Mouse (Mus musculus) hindbrain, embryonic 16.5 days (tissue): Measurements from ENCODE around the gene Gatad2a. TPM values are rescaled to one million over a fixed set of nuclear protein-coding genes. Genes with fewer than 3 reads are reported as not detected.

ENCODE experiments used
- ATAC-seq: fragments of 200-750 bp; cut with Nextera tagmentation; 2 replicates; pipeline ENCODE4 v1.8.0; 2017; ENCODE audit warnings: moderate TSS enrichment, moderate library complexity
- H3K27ac ChIP-seq: fragments of 300-500 bp; sonication (generic); 2 replicates; pipeline ENCODE4 v1.5.1; 2014; ENCODE audit warnings: low read depth, mild to moderate bottlenecking, control low read depth, low read length, moderate library complexity
- H3K27me3 ChIP-seq: fragments of 300-500 bp; sonication (generic); replicated peaks from 2 replicates; pipeline ENCODE4 v1.6.1; 2014; ENCODE audit warnings: low read length; ENCODE audit not compliant: control insufficient read depth, insufficient read depth
- H3K36me3 ChIP-seq: fragments of 300-500 bp; sonication (generic); 2 replicates; pipeline ENCODE4 v1.6.1; 2014; ENCODE audit warnings: mild to moderate bottlenecking, low read length, moderate library complexity, mixed read lengths; ENCODE audit not compliant: control insufficient read depth, insufficient read depth
- H3K4me1 ChIP-seq: fragments of 300-500 bp; sonication (generic); 2 replicates; pipeline ENCODE4 v1.6.1; 2014; ENCODE audit warnings: low read depth, low read length; ENCODE audit not compliant: control insufficient read depth, insufficient read depth
- H3K4me2 ChIP-seq: fragments of 300-500 bp; sonication (generic); 2 replicates; pipeline ENCODE4 v1.6.1; 2014; ENCODE audit warnings: mild to moderate bottlenecking, low read length, control low read depth, moderate library complexity
- H3K4me3 ChIP-seq: fragments of 300-500 bp; sonication (generic); 2 replicates; pipeline ENCODE4 v1.5.1; 2014; ENCODE audit warnings: mild to moderate bottlenecking, low read length, control low read depth, moderate library complexity
- H3K9ac ChIP-seq: fragments of 300-500 bp; sonication (generic); 2 replicates; pipeline ENCODE4 v1.6.1; 2014; ENCODE audit warnings: low read depth, mild to moderate bottlenecking, control low read depth, low read length, moderate library complexity
- H3K9me3 ChIP-seq: fragments of 300-500 bp; sonication (generic); 2 replicates; pipeline ENCODE4 v1.6.1; 2014; ENCODE audit warnings: mild to moderate bottlenecking, low read length, moderate library complexity; ENCODE audit not compliant: control insufficient read depth
- WGBS: fragments of 180-500 bp; shearing (Covaris S2); extraction: QIAGEN DNeasy Blood & Tissue Kit; methylation state at CpG from one replicate; pipeline ENCODE4 v1.1.7; 2014; 5-methylcytosine and 5-hydroxymethylcytosine counted together
- polyA plus RNA-seq: library from polyadenylated mRNA; unstranded; fragments of >200 nt; fragmentation: Nextera tagmentation; extraction: Ambion mirVana; gene quantifications from 2 replicates; pipeline ENCODE4 v1.2.1, GENCODE M21; 2015

Gene Gatad2a
- polyA plus RNA-seq, 1 experiment from 2014 or later = 13.9 TPM

DNA sequence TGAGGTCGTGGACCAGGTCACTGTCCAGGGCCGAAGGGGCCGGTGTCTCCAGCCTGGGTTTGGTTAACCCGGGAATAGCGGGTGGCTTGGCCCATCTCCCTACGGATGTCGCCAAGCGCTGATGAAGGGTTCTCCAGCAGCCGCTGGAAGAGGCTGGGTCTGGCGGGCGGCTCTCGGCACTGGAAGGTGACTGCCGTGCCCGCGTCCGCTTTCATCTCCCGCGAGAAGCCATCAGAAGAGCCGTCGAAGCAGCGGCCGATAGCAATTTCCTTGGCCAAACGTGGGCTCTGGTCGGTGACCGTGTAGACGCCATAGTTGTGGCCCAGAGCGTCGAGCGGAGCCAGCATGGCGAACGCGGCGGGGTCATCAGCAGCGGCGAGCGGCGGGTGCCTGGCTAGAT is 115.3 kb downstream of the Gatad2a start:
- peak overlapping the region; percentile 32; the same call in 1 of the 2 replicates for H3K9ac ChIP-seq
- peak overlapping the region; percentile 47 for H3K4me3 ChIP-seq
- peaks cover 7% of the 10 kb centered on the region; the same call in 1 of the 2 replicates for H3K4me1 ChIP-seq
- H3K9me3 ChIP-seq = no peaks in the 10 kb centered on the region; the same call in 1 of the 2 replicates
- no peaks in the 10 kb centered on the region for H3K36me3 ChIP-seq
- WGBS = 9% methylated on average over 37 of the region's 37 CpGs
- H3K27me3 ChIP-seq = peaks cover 65% of the 10 kb centered on the region
- H3K4me2 ChIP-seq = peak overlapping the region; percentile 56
- no peak for ATAC-seq
- H3K27ac ChIP-seq = no peak overlapping the region

DNA sequence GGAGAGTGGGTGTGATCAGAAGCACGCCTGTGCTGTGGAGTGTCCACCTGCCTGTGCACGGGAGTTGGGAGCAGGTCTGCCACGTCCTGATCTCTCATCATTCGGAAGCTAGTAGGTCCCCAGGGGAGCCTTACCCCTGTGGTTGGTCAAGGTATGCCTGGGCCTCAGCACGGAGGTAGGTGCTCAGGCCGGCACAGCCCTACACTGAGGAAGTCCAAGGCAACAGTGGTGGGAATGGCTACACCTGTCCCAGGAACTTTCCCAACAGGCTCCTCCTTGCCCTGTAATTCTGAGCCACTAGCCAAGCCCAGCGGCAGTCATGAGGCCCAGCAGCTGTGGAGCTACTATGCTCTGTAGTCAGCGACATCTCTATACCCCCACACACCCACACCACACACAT is 116.5 kb downstream of the Gatad2a start:
- no peak overlapping the region for H3K9ac ChIP-seq
- no peaks in the 10 kb centered on the region for H3K36me3 ChIP-seq
- H3K4me2 ChIP-seq = peak overlapping the region; percentile 56; the same call in 1 of the 2 replicates
- ATAC-seq = no peak
- H3K4me1 ChIP-seq = peaks cover 7% of the 10 kb centered on the region; the same call in 1 of the 2 replicates
- H3K27me3 ChIP-seq = peaks cover 54% of the 10 kb centered on the region
- H3K4me3 ChIP-seq = peak overlapping the region; percentile 2; the same call in 1 of the 2 replicates
- WGBS = 60% methylated on average over 8 of the region's 8 CpGs
- no peak overlapping the region for H3K27ac ChIP-seq
- no peaks in the 10 kb centered on the region; the same call in 1 of the 2 replicates for H3K9me3 ChIP-seq

DNA sequence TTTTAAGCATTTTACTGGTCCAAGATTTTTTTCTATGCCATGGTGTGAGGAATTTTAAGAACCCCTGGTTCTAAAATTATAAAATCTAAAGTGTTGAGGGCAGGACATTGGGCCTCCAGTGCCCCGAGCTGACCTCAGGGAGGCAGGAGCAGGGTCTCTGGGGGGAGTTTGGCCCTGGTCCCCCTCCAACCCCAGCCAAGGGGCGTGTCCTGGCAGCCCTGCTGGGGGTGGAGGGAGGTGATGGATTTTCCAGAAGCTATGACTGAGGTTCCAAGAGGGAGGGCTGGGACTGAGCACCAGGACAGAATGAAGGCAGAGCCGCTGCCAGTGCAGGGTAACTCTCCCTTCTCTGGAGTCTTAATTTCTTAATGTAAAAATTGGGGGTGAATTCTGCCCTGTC is 118.2 kb downstream of the Gatad2a start:
- WGBS = 67% methylated on average over 3 of the region's 3 CpGs
- H3K27me3 ChIP-seq = peaks cover 37% of the 10 kb centered on the region

DNA sequence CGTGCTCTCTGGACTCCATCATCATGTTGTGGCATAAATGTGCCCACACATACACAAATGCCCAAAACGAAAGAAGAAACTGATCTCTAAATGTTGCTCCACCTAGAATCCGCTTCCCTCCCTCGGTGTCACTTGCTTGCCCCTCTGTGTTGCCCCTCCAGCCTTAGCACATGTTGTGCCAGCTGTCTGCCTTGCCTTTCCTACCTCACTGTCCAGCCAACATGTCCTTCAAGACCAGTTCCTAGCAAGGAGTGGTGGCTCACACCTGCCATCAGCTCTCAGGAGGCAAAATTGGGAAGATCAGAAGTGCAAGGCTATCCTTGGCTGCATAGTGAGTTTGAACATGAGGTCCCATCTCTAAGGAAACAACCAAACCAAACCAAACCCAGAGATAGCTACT is 118.8 kb downstream of the Gatad2a start:
- ATAC-seq = no peak
- H3K4me1 ChIP-seq = peaks cover 7% of the 10 kb centered on the region; the same call in 1 of the 2 replicates
- no peak overlapping the region for H3K9ac ChIP-seq
- H3K27ac ChIP-seq = no peak overlapping the region
- no peak overlapping the region for H3K4me3 ChIP-seq
- WGBS = 90% methylated on average over 4 of the region's 4 CpGs
- H3K36me3 ChIP-seq = no peaks in the 10 kb centered on the region
- H3K9me3 ChIP-seq = no peaks in the 10 kb centered on the region; the same call in 1 of the 2 replicates
- H3K27me3 ChIP-seq = peaks cover 31% of the 10 kb centered on the region
- H3K4me2 ChIP-seq = no peak overlapping the region

More for the DNA sequence above, 118.2 kb downstream of the Gatad2a start:
- Histone ChIP-seq H3K4me2 (no peak overlapping the region), H3K4me1 (peaks cover 7% of the 10 kb centered on the region; the same call in 1 of the 2 replicates), H3K4me3 (no peak overlapping the region), H3K27ac (no peak overlapping the region), H3K9ac (no peak overlapping the region), H3K36me3 (no peaks in the 10 kb centered on the region), H3K9me3 (no peaks in the 10 kb centered on the region; the same call in 1 of the 2 replicates)
- no peak for ATAC-seq

DNA sequence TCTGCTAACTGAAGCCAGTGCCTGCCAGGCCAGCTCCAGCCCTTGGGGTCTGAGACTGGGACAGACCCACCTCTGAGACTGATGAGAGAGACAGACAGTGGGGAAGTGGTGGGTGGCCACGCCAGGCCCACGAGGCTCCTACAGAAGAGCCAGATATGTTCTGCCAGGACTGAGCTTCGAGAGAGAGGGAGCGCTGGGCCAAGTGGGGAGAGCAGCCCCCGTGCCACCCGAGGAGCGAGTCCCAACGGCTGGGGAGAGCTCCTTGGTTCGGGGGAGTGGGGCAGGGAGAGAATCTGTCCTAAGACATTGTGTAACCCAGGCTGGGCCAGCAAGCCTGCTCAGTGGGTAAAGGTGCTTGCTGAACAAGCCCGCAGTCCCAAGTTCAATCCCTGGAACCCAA is 119.2 kb downstream of the Gatad2a start:
- WGBS = 72% methylated on average over 10 of the region's 10 CpGs

DNA sequence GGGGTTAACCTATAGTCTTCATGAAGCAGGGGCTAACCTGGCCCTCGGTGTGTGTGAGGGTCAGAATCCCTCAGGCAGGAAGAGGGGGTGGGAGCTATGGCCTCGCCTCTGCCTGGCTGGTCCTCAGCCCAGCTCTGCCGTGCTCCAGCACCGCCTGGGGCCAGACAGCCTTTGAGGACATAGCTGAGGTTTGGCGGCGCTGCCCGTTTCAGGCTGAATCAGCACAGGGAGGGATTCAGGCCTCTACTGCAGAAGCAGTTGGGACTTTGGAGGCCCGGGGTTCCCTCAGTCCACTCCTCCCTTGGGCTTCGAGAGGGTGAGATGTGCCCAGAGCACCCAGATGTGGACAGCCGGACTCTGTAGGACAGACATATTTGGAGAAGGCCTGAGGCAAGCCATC is 120.1 kb downstream of the Gatad2a start:
- Histone ChIP-seq H3K4me1 (no peaks in the 10 kb centered on the region; the same call in 1 of the 2 replicates), H3K9ac (no peak overlapping the region), H3K4me2 (no peak overlapping the region), H3K27me3 (peaks cover 18% of the 10 kb centered on the region), H3K9me3 (no peaks in the 10 kb centered on the region), H3K36me3 (0 out of 2 replicates have a peak, but pooled peaks cover 3% of the 10 kb centered on the region), H3K4me3 (no peak overlapping the region), H3K27ac (no peak overlapping the region)
- ATAC-seq = no peak
- WGBS = 54% methylated on average over 10 of the region's 10 CpGs

More for the DNA sequence above, 119.2 kb downstream of the Gatad2a start:
- no peak for ATAC-seq
- Histone ChIP-seq H3K9me3 (no peaks in the 10 kb centered on the region), H3K36me3 (no peaks in the 10 kb centered on the region), H3K9ac (no peak overlapping the region), H3K4me1 (peaks cover 5% of the 10 kb centered on the region; the same call in 1 of the 2 replicates), H3K4me3 (no peak overlapping the region), H3K27ac (no peak overlapping the region), H3K4me2 (no peak overlapping the region), H3K27me3 (peaks cover 27% of the 10 kb centered on the region)

DNA sequence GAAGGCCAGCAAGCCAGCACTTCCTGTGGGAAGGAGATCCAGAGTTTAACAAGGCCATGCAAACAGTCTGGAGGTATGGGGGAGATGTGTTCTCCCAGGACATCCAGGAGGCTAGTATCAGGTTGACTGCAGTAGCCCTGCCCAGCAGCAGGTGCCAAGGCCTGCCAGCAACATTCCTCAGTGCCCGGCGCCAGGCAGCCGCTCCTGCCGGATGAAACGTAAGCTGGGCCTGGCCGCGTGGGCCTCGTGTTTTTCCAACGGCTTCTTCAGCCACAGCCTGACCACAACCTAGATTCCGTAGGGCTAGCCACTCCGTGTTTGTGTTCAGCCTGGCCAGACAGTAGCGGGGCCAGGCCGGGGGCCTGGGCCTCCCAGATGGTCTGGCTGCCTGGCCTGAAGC is 121.5 kb downstream of the Gatad2a start:
- ATAC-seq = no peak

DNA sequence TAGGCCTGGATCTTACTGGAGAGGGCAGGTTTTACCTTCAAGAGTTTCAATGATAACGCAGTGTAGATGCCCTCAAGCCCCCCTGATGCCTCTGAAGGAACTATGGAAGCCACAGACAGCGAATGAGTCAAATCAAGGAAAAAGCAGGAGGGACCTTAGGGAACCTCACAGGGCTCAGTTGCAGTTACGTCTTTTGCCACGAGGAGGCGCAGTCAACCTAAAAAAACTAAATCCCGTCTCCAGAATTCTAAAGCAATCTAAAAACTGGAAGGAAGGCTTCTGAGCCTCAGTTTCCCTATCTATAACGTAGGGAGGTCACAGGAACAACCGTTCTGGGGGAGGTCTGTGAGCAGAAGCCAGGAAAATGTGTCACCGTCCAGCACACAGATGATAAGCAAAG is 122.0 kb downstream of the Gatad2a start:
- WGBS = 13% methylated on average over 9 of the region's 9 CpGs
- no peaks in the 10 kb centered on the region for H3K27me3 ChIP-seq

More for the DNA sequence above, 121.5 kb downstream of the Gatad2a start:
- Histone ChIP-seq H3K4me2 (no peak overlapping the region), H3K9ac (no peak overlapping the region), H3K9me3 (no peaks in the 10 kb centered on the region), H3K4me1 (no peaks in the 10 kb centered on the region), H3K27ac (no peak overlapping the region), H3K27me3 (peaks cover 5% of the 10 kb centered on the region), H3K36me3 (0 out of 2 replicates have a peak, but pooled peaks cover 3% of the 10 kb centered on the region), H3K4me3 (no peak overlapping the region)
- 81% methylated on average over 13 of the region's 13 CpGs for WGBS

DNA sequence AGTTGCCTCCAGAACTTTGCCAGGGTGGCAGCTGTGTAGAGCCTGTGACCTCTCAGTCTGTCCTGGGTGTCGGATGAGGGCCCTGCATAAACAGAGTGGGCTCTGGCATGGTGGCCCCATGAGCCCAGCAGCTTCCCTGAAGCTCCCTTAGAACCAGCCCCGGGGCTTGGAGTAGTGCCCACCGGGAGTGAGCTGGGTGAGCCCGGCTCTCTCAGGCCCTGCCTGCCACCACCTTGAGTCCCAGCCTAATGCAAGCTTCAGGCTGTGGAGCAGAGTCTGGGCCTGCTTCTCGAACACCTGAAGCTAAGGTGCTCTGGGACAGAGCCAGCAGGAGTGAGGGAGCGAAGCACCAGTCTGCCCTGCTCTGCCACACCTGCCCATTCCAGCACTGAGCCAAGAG is 125.3 kb downstream of the Gatad2a start:
- Histone ChIP-seq H3K27ac (no peak overlapping the region), H3K27me3 (no peaks in the 10 kb centered on the region), H3K9me3 (no peaks in the 10 kb centered on the region), H3K4me2 (no peak overlapping the region), H3K36me3 (0 out of 2 replicates have a peak, but pooled peaks cover 3% of the 10 kb centered on the region), H3K9ac (no peak overlapping the region), H3K4me1 (no peaks in the 10 kb centered on the region), H3K4me3 (no peak overlapping the region)
- no peak for ATAC-seq
- WGBS = 87% methylated on average over 6 of the region's 6 CpGs

More for the DNA sequence above, 122.0 kb downstream of the Gatad2a start:
- no peak for ATAC-seq
- H3K27ac ChIP-seq = no peak overlapping the region
- no peak overlapping the region for H3K4me2 ChIP-seq
- H3K4me1 ChIP-seq = no peaks in the 10 kb centered on the region
- H3K9ac ChIP-seq = no peak overlapping the region
- H3K4me3 ChIP-seq = no peak overlapping the region
- 0 out of 2 replicates have a peak, but pooled peaks cover 3% of the 10 kb centered on the region for H3K36me3 ChIP-seq
- H3K9me3 ChIP-seq = no peaks in the 10 kb centered on the region
